Mouse (Mus musculus) lung, postnatal 0 days (tissue): ENCODE results near the gene Pnpla2.

Source experiments
- CTCF ChIP-seq: IDR thresholded peaks from 2 replicates; pipeline ENCODE4 v1.5.1; 2016; ENCODE audit warnings: antibody characterized with exemption, mild to moderate bottlenecking
- EP300 ChIP-seq: IDR thresholded peaks from 2 replicates; pipeline ENCODE4 v1.6.1; 2016; ENCODE audit warnings: antibody characterized with exemption, mild to moderate bottlenecking, control low read depth

GRCm38 (mm10) chr7:141466607-141467148, 11.7 kb downstream of the Pnpla2 start:
- TF ChIP-seq EP300 = no peak
- TF ChIP-seq CTCF = no peak
